Mouse (Mus musculus): ENCODE measurements at regions not wholly inside any gene's neighbourhood (a gene's known extent, or its start where the extent isn't known, plus 50 kb on each side); places are given as distances from the start of the nearest gene placed in this dataset.

- no peak for DNase-seq (ENCODE audit: low spot score)
Observed at GRCm38 (mm10) chr6:51641965-51642364, 118.3 kb downstream of the Snx10 start.

DNA sequence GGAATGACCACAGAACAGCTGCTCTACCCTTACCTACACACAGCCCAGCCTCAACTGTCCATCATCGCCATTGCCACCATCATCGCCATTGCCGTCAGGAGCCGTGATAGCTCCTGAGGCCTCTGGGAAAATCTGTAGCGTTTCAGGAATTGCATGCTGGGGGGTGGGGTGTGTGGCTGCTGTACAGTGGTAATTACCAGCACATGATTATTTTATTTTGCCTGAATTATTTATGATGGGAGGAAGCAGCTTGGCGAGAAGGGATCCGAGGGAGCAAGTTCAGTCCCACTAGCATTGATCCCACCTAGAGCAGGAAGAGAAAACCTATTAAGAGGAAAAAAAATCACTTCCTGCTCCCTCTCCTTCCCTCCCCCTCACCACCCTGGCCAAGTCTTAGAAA, 125.1 kb downstream of the Snx10 start:
- DNase-seq (ENCODE audit: low spot score), result no peak

GRCm38 (mm10) chr6:51653753-51654152, 130.1 kb downstream of the Snx10 start:
- DNase-seq (ENCODE audit: low spot score), result no peak

- DNase-seq (ENCODE audit: low spot score), result no peak
Observed at GRCm38 (mm10) chr6:51654991-51655390, 131.3 kb downstream of the Snx10 start.

DNA sequence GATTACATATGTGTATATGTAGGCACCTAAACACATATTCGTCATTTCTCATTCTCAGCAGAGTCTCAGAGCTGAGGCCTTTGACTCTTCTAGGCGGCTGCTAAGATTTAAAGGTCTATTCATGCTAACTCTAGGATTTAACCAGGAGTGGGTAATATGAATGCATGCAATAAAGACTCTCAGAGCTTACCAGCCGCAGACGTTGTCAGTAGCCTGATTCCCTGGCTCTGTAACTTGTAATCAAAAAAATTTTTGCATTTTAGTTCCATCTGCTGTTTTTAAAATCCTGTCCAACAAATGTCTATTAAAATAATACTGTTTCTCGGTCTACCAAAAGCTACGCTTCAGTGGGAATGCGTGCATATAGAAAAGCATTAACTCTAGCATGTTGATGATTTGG, 132.4 kb downstream of the Snx10 start:
- no peak for DNase-seq (ENCODE audit: low spot score)

DNA sequence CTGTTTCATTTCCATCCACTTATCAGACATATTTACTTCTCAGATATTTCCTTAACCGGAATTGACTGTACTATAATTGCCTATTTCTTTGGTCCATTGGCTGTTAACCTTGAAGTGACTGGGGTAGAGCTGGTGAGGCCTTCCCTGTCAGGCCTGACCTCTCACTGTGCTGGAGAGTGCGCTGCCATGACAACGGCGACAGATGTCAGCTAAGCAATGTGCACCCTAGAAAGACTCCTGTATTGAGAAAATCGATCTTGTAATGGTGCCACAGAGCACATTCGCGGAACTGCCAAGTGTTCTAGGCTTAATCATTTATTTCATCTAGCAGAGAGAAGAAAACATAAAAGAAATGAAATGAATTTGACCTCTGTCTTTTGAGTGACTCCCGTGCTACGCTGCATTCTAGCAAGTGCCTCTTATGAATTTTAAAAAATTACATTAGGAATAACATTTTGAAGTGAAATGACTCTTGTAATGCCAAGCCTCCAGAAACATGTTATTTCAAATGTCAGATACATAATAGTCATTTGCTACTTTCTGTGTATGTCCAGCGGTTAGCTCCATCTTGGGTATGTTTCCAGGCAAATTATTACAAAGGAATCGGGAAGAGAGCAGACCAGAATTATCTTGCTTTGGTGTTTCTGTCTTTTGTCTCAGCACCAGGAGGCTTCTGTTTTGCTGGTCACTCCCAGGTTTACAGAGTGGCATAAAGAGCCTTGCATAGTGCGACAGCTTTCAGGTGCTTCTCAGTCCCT, 133.4 kb downstream of the Snx10 start:
- no peak for DNase-seq (ENCODE audit: low spot score)

DNA sequence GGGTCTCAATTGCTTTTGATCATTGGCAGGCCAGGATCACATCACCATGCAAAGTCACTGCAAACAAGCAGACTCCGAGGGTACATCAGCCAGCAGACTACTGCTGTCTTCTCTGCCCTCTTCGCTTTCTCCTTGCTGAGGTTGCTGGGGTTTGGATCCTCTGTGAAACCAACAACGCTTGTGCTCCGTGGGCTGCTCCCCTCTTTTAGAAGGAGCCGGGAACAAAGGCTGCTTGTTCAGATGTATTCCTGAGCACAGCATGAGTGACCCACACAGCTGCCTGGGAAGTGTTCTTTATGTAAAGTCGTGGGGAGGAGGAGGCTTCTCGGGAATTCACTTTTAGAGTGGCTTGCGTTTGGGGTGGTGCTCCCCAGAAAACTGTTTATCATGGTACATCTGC, 134.7 kb downstream of the Snx10 start:
- DNase-seq (ENCODE audit: low spot score), result no peak

GRCm38 (mm10) chr6:51663178-51663577, 139.5 kb downstream of the Snx10 start:
- no peak for DNase-seq (ENCODE audit: low spot score)

- DNase-seq (ENCODE audit: low spot score), result no peak
Observed at GRCm38 (mm10) chr6:51664049-51664448, 140.3 kb downstream of the Snx10 start.

- no peak for DNase-seq (ENCODE audit: low spot score)
Observed at GRCm38 (mm10) chr6:51667022-51667421, 143.3 kb downstream of the Snx10 start.

DNA sequence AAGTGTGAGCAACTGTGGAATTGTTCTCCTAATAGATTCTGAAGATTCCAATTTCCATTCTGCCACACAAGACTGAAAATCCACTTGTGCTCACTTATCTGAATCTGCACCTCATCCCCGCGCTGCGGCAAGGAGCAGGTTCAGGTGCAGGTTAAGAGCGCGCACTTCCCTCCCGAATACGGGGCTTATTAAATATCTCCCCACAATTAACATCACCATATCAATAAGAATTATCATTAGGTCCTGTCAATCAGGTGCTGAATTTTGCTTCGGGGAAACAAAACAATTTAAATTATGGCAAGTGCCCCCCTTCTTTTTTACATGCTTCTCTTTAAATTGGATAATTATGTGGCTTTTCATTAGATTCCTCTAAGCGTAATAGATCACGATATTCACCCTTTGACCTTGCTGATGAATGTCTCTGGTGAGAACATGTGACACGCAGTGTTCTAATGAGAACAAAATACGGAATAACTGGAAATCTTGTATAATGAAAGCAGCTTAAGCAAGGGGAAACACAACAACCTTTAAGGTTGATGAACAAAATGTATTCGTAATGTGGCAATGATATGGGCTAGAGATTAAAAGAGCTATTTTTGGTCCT, 151.7 kb downstream of the Snx10 start:
- no peak for DNase-seq (ENCODE audit: low spot score)

- no peak for DNase-seq (ENCODE audit: low spot score)
Observed at GRCm38 (mm10) chr6:51677162-51677996, 153.7 kb downstream of the Snx10 start.

- DNase-seq (ENCODE audit: low spot score), result no peak
Observed at GRCm38 (mm10) chr6:51678743-51679142, 155.0 kb downstream of the Snx10 start.

DNA sequence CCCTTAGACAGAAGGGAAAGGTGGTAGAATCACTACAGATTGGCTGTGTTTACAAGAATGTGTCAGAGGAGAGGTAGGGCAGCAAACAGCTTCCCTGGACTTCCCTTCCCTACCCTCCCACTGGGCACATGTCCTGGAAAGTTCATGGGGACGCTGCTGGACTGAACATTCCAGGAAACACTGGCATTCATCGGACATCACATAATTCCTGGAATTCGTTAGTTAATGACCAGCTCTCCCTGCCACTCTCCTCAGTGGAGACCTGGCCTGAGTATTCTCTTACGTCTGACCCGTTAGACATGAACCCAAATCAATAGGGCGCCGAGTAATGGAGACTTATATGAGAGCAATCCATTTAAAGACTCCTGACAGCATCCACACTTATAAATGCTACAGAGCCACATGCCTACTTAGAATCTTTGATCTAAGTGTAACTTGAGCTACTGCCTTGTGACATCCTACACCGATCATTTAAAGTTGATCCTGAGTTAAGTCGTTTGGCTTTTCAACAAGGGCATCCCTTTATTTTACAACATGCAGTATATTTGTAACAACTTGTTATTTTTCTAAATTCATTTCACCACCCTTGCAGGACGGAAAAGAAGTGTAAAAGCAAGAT, 156.6 kb downstream of the Snx10 start:
- no peak for DNase-seq (ENCODE audit: low spot score)

DNA sequence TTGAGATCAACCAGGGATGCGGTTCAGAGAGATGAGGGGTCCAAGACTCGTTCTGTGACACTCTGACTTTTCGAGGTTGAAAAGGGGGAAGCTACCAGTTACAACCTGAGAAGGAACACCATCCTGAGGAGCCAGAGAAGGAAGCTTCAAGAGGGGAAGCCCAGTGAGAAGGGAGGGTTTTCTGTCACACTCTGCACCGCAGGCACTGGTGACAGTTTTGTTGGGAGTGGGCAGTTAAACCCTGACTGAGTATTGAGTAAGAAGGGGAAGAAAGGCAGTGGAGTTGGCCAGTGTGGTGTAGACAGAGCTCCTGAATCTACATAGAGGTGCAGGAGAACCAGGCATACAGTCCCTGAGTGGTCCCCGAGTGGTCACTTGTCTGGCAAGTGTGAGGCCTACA, 159.4 kb downstream of the Snx10 start:
- no peak for DNase-seq (ENCODE audit: low spot score)

DNA sequence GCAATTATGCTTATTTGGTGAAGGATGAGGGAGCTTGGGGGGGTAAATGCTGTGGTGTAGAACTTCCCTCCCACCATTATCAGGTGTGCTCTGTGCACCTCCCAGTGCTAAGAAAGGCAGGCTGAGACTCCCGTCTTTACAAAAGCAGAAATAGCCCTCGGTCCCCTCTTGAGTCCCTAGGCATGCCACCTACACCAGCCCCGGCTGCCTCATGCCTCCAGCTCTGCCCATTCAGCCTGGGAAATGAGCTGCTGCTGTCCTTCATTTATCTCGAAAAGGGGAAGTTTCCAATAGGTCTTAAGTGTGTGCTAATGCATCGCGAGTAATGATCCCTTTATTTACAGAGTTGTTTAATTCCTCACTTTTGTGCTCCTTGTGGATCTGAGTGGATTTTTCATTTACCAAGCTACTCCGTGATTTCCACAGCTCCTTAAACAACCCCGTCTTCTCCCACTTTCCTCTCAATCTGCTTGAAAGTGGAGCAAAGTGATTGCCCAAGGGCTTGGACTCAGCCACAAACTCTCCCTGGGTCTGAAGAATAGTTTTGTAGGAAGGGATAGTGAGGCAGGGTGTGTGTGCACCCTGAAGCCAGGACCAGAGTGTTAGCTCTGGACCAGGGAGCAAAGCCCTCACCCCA, 162.1 kb downstream of the Snx10 start:
- no peak for DNase-seq (ENCODE audit: low spot score)

DNA sequence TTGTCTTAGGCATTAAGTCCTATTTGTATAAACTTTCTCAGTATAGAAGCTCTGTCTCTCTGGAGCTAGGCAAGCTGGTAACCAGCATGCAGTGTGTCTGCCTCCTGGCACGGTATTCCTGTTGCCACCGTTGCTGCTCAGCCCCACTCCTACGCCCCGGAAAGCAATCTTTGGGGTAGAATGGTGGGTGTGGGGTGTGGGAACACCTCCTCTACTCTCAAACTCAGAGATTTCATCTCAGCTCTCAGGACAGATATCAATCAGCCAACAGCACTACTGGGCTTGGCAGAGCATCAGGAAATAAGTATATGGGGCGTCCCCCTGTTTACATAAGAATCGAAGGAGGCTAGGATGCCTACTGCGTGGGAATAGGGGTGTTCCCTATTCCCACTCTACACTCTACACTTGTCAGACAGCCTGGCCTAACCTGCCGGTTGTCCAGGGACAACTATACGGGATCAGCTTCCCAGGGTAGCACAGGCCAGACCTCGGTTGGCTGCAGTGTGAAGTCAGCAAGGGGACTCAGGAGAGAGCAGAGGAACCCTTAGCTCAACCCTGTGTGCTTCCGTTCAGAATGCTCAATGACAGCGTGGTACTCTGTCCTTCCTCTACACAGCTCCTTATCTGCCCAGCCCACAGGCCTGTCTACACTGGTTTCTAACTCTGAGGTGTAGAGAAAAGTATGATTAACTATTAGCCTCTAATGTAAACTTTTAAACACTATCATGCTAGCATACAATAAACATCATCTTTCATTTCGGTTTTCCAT, 167.3 kb downstream of the Snx10 start:
- DNase-seq (ENCODE audit: low spot score), result no peak

DNA sequence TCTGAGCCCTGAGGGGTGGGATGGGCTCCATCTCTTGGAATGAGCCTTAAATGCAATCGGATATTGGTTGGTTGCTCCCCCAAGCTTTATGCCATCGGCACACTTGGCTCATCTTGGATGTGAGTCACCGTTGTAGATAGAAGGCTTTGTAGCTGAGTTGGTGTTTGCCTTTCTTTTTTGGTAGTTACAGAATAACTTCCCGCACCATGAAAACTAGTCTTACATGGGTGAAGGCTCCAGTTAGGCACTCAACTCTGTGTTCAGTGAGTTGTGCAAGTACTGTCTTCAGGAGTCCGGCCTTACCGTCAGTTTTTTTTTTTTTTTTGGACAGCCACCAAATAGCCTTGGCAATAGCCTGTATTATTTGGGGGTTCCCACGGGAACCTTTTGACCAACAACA, 170.3 kb downstream of the Snx10 start:
- DNase-seq (ENCODE audit: low spot score), result no peak

- no peak for DNase-seq (ENCODE audit: low spot score)
Observed at GRCm38 (mm10) chr6:51696396-51696795, 172.7 kb downstream of the Snx10 start.

DNA sequence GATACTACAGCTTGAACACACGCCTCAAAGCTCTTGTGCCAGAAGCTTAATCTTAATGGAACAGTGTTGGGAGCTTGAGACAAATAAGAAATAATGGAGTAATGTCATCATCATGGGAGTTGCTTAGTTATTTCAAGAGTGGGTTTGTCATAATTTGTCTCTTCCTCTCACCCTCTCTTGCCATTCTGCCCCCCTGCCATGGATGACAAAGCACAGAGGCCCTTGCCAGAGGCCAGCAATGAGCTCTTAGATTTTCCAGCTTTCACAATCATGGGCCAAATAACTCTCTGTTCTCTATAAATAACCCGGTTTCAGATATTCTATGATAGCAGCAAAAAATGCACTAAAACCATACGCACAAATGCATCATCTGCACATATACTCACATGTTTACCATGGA, 174.1 kb downstream of the Snx10 start:
- no peak for DNase-seq (ENCODE audit: low spot score)

GRCm38 (mm10) chr6:51698244-51698643, 174.5 kb downstream of the Snx10 start:
- DNase-seq (ENCODE audit: low spot score), result no peak

Measured in testis, postnatal 10 days (tissue).